Mouse (Mus musculus) heart, adult 2 months (tissue): ENCODE results near the gene Mettl23. TPM values are rescaled to one million over a fixed set of nuclear protein-coding genes. Genes with fewer than 3 reads are reported as not detected.
A peak's percentile ranks its signal among the peaks of the same experiment; 100 is the strongest.

Experiments
- DNase-seq, 2 experiments: peaks; one replicate each; pipeline ENCODE4 v3.0.0; 2021
- H3K27ac ChIP-seq: fragments of 200-600 bp; 2 replicates; pipeline ENCODE4 v1.8.1; 2022
- H3K27me3 ChIP-seq: fragments of 200-500 bp; 2 replicates; pipeline ENCODE4 v1.6.1; 2012; ENCODE audit warnings: mild to moderate bottlenecking, low read length, inconsistent platforms, mixed read lengths; ENCODE audit not compliant: control insufficient read depth, insufficient read depth
- H3K36me3 ChIP-seq: fragments of 200-500 bp; 2 replicates; pipeline ENCODE4 v1.6.1; 2012; ENCODE audit warnings: low read length, inconsistent platforms; ENCODE audit not compliant: control insufficient read depth, insufficient read depth
- H3K4me1 ChIP-seq: fragments of 200-500 bp; 2 replicates; pipeline ENCODE4 v1.6.1; 2011; ENCODE audit warnings: low read length; ENCODE audit not compliant: control insufficient read depth, insufficient read depth
- H3K4me3 ChIP-seq: fragments of 200-600 bp; 2 replicates; pipeline ENCODE4 v1.8.1; 2022
- H3K79me2 ChIP-seq: fragments of 200-500 bp; replicated peaks from 2 replicates; pipeline ENCODE4 v1.6.1; 2012; ENCODE audit warnings: mild to moderate bottlenecking, inconsistent platforms, low read length, moderate library complexity, mixed read lengths; ENCODE audit not compliant: control insufficient read depth, insufficient read depth
- H3K9ac ChIP-seq: fragments of 200-500 bp; 2 replicates; pipeline ENCODE4 v1.6.1; 2012; ENCODE audit warnings: low read depth, mild to moderate bottlenecking, control low read depth, inconsistent platforms, low read length, mixed read lengths
- CTCF ChIP-seq: fragments of 200-600 bp; IDR thresholded peaks from 2 replicates; pipeline ENCODE4 v1.8.1; 2022; ENCODE audit warnings: antibody characterized with exemption, mild to moderate bottlenecking, moderate library complexity
- EP300 ChIP-seq: fragments of 200-500 bp; IDR thresholded peaks from 2 replicates; pipeline ENCODE4 v1.6.1; 2011; ENCODE audit warnings: low read depth, low read length, control low read depth; ENCODE audit not compliant: insufficient read depth
- POLR2A ChIP-seq: fragments of 200-500 bp; IDR thresholded peaks from 2 replicates; pipeline ENCODE4 v1.6.1; 2011; ENCODE audit warnings: mild to moderate bottlenecking, low read depth, low read length, control low read depth; ENCODE audit not compliant: insufficient read depth
- WGBS: fragments of 180-500 bp; shearing (Covaris S2); methylation state at CpG from one replicate; pipeline ENCODE4 v1.1.7; 2018; 5-methylcytosine and 5-hydroxymethylcytosine counted together
- intact Hi-C: fragments of 180-260 bp; cut with DNase I; formaldehyde crosslinking; loops from one replicate; pipeline ENCODE4 v1.15.1; 2025
- polyA plus RNA-seq: library from polyadenylated mRNA; depleted of rRNA; stranded (reverse); fragments of >200 nt; gene quantifications from 2 replicates; pipeline ENCODE4 v1.2.3, GENCODE M21; 2012
- total RNA-seq, 2 experiments: library from RNA; stranded (reverse); gene quantifications; 2 replicates each; pipeline ENCODE4 v1.2.3; 2021

Mettl23 gene
- total and polyA plus RNA-seq, 3 experiments, result 34.3 to 40.5 (median 38.3) TPM

DNA sequence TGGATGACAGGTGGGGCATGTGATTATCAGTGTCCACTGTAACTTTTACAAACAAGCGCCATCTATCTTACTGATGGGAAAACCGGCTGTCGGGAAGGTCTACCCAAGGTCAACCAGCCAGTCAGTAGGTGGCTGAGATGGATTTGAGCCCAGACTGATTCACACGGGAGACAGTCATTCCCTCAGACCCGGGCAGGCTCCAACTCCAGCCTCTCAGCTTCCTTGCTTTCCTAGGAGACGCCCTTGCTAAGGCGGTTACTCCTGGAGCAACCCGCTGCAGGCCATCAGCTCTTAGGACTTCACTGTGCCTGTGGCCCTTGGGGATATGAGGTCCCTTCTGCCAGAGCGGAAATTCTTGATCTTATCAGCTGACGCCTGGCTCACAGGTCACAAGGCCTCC, 21.4 kb downstream of the Mettl23 start:
- Histone ChIP-seq H3K36me3 (peaks cover 2% of the 10 kb centered on the region; the same call in 1 of the 2 replicates), H3K27ac (peak overlapping the region; percentile 69), H3K79me2 (no peaks in the 10 kb centered on the region), H3K27me3 (no peaks in the 10 kb centered on the region), H3K9ac (no peak overlapping the region), H3K4me3 (no peak overlapping the region), H3K4me1 (peaks cover 6% of the 10 kb centered on the region; the same call in 1 of the 2 replicates)
- intact Hi-C loops, result no loop called here
- WGBS, result 12% methylated on average over 10 of the region's 10 CpGs
- TF ChIP-seq CTCF (no peak), EP300 (0 out of 2 replicates have a peak, but pooled peaks have one; percentile 35), POLR2A (0 out of 2 replicates have a peak, but pooled peaks have one; percentile 28)
- peak; percentile 43 to 58 for DNase-seq

DNA sequence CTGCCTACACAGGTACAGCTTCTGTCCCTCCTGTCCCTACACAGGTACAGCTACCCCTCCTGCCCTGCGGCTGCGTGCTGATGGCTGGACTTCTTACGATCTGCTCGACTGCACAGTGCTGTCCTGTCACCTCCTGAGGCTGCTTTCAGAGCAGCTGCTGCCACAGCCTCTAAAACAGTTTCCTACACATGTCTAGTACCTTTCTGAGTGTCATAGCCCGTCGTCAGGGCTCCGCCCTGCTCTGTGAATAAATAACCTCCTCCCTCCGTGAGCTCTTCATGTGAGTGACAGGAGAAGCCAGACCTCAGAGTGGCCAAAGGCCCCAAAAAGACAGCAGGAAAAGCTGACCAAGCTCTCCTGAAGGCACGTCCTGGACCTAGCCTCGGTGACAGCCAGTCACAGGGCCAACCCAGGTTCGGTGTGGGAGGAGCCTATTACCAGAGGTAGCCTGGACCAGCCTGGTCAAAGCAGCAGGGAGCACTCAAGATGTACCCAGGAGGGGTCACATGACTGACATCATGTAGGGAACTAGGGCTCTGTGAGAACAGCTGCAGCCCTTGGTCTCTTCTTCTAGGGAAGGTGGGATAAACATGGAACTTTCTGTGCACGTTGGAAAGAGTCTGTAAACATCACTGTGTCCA, 23.0 kb downstream of the Mettl23 start:
- intact Hi-C loops, result no loop called here
- no peak overlapping the region for H3K9ac ChIP-seq
- no peaks in the 10 kb centered on the region for H3K79me2 ChIP-seq
- TF ChIP-seq POLR2A (no peak), CTCF (no peak), EP300 (no peak)
- 81% methylated on average over 12 of the region's 12 CpGs for WGBS
- no peak for DNase-seq
- H3K4me3 ChIP-seq, result no peak overlapping the region
- H3K36me3 ChIP-seq, result peaks cover 2% of the 10 kb centered on the region; the same call in 1 of the 2 replicates
- H3K27me3 ChIP-seq, result no peaks in the 10 kb centered on the region
- no peak overlapping the region for H3K27ac ChIP-seq
- H3K4me1 ChIP-seq, result peaks cover 6% of the 10 kb centered on the region; the same call in 1 of the 2 replicates

DNA sequence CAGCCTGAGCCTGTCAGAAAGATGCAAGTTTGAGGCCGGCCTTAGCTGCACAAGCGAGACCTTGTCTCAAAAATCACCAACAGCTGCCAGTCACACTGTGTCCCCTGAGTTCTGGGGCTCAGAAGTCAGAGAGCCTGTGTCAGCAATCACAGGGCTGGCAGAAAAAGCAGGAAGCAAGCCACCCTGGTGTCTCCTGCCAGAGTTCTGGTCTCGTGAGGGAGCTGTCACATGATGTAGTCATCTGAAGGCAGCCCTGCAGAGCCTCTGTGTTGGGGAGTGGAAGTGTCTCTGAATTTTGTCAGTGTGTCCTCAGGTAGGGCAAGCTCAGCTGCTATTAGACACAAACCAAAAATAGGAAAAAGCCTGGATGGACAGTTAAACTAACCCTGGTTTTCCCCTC, 25.1 kb downstream of the Mettl23 start:
- peak; percentile 61 to 83 for DNase-seq
- Histone ChIP-seq H3K36me3 (peaks cover 2% of the 10 kb centered on the region; the same call in 1 of the 2 replicates), H3K27ac (peak overlapping the region; percentile 49), H3K4me1 (peaks cover 6% of the 10 kb centered on the region; the same call in 1 of the 2 replicates), H3K27me3 (no peaks in the 10 kb centered on the region), H3K4me3 (no peak overlapping the region), H3K79me2 (no peaks in the 10 kb centered on the region), H3K9ac (no peak overlapping the region)
- intact Hi-C loops, result no loop called here
- TF ChIP-seq CTCF (no peak), EP300 (peak; percentile 45; the same call in 1 of the 2 replicates), POLR2A (0 out of 2 replicates have a peak, but pooled peaks have one; percentile 28)
- WGBS, result 49% methylated on average over 3 of the region's 3 CpGs

DNA sequence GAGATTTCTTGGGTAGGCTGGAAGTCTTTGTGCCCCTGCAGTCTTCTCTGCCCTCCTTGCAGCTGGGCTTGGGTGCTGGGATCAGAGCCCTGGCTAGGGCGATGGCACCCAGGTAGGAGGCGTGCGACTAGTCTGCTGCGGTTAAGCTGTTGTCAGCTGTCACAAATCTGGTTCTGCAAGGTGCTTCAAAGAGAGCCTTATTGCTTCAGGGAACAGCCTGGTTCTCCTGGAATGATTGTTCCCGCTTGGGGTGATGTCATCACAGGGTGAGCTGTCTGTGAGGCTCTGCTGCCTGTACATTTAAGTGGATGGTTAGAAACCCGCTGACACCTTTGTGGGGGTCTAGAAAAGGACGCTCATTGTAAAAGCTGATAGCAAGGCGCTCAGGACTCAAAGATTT, 26.1 kb downstream of the Mettl23 start:
- intact Hi-C loops, result no loop called here
- 92% methylated on average over 8 of the region's 8 CpGs for WGBS
- Histone ChIP-seq H3K27me3 (no peaks in the 10 kb centered on the region), H3K27ac (no peak overlapping the region), H3K4me1 (peaks cover 4% of the 10 kb centered on the region; the same call in 1 of the 2 replicates), H3K9ac (no peak overlapping the region), H3K4me3 (no peak overlapping the region), H3K79me2 (no peaks in the 10 kb centered on the region), H3K36me3 (peaks cover 2% of the 10 kb centered on the region; the same call in 1 of the 2 replicates)
- DNase-seq, result no peak
- TF ChIP-seq EP300, result no peak
- no peak for TF ChIP-seq POLR2A
- no peak for TF ChIP-seq CTCF

DNA sequence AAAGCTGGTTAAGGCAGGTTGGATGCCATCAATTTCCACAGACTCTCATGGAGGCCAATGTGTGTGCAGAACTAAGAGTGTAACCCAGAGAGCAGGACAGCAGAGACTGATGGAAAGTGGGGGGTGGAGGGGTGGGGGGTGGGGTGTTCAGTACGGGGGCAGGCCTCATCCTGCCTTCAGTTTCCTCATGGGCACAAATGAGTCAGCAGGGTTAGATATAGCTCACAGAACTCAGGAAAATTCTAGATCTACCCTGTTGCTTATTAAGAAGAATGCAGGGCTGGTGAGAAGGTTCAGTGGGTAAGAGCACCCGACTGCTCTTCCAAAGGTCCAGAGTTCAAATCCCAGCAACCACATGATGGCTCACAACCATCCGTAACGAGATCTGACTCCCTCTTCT, 26.6 kb downstream of the Mettl23 start:
- 0 out of 2 replicates have a peak, but pooled peaks cover under 1% of the 10 kb centered on the region for H3K4me1 ChIP-seq
- H3K79me2 ChIP-seq, result no peaks in the 10 kb centered on the region
- TF ChIP-seq POLR2A, result no peak
- peaks cover 2% of the 10 kb centered on the region; the same call in 1 of the 2 replicates for H3K36me3 ChIP-seq
- no peak for DNase-seq
- H3K4me3 ChIP-seq, result no peak overlapping the region
- H3K27me3 ChIP-seq, result no peaks in the 10 kb centered on the region
- intact Hi-C loops, result no loop called here
- no peak overlapping the region for H3K27ac ChIP-seq
- no peak overlapping the region for H3K9ac ChIP-seq
- 78% methylated on average over 4 of the region's 4 CpGs for WGBS

DNA sequence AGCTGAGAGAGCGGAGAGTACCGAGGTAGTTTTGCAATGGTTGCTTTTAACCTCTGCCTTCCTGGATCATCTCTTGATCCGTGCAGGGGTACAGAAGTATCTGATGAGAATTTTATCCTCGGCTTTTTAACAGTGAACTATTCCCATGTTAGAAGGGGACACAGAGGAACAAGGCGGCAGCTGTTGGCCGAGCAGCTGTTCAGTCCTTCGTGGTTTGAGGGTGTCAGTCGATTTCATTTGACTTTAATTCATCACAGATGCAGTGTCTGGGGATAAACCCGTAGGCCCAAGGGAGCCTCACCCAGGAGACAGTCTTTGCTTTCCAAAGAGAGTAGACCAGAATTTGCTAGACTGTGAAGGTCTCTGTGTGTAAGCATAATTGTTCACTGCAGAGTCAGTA, 28.5 kb downstream of the Mettl23 start:
- TF ChIP-seq CTCF (no peak), EP300 (no peak), POLR2A (no peak)
- intact Hi-C loops, result no loop called here
- H3K79me2 ChIP-seq, result no peaks in the 10 kb centered on the region
- H3K27ac ChIP-seq, result no peak overlapping the region
- DNase-seq, result no peak
- no peak overlapping the region for H3K9ac ChIP-seq
- no peaks in the 10 kb centered on the region for H3K4me1 ChIP-seq
- H3K4me3 ChIP-seq, result no peak overlapping the region
- 86% methylated on average over 9 of the region's 9 CpGs for WGBS
- H3K36me3 ChIP-seq, result no peaks in the 10 kb centered on the region
- no peaks in the 10 kb centered on the region for H3K27me3 ChIP-seq
